Mouse (Mus musculus) ES-E14 (cell line): ENCODE measurements at regions not wholly inside any gene's neighbourhood (a gene's known extent, or its start where the extent isn't known, plus 50 kb on each side); places are given as distances from the start of the nearest gene placed in this dataset.

Experiments
- DNase-seq: peaks from one replicate; pipeline ENCODE4 v3.0.0-alpha.2; 2013; ENCODE audit warnings: low read depth, low spot score
- H3K27ac ChIP-seq: 2 replicates; pipeline ENCODE4 v1.5.1; 2012; ENCODE audit warnings: low read depth, mild to moderate bottlenecking, low read length, moderate library complexity, mixed read lengths; ENCODE audit not compliant: poor library complexity, insufficient read depth, severe bottlenecking
- H3K36me3 ChIP-seq: 2 replicates; pipeline ENCODE4 v1.6.1; 2012; ENCODE audit warnings: mild to moderate bottlenecking, low read length, moderate library complexity, mixed read lengths; ENCODE audit not compliant: control insufficient read depth, poor library complexity, insufficient read depth, severe bottlenecking
- H3K4me1 ChIP-seq, 2 experiments: fragments of 150-350 bp in 1 of 2; sonication (generic) in 1 of 2; 2 replicates each; pipeline ENCODE4 v1.6.1; 2012; ENCODE audit warnings: low read length in 2 of 2, mild to moderate bottlenecking in 1 of 2, mixed read lengths in 1 of 2; ENCODE audit not compliant: control insufficient read depth in 2 of 2, insufficient read depth in 2 of 2, poor library complexity in 1 of 2
- H3K4me3 ChIP-seq, 2 experiments: fragments of 150-350 bp in 1 of 2; sonication (generic) in 1 of 2; 2 replicates each; pipeline ENCODE4 v1.5.1; 2012; ENCODE audit warnings: low read length in 2 of 2, low read depth in 1 of 2, mild to moderate bottlenecking in 1 of 2, mixed read lengths in 1 of 2; ENCODE audit not compliant: insufficient read depth in 1 of 2, poor library complexity in 1 of 2, severe bottlenecking in 1 of 2
- H3K9ac ChIP-seq: 2 replicates; pipeline ENCODE4 v1.6.1; 2012; ENCODE audit warnings: low read depth, mild to moderate bottlenecking, low read length, mixed read lengths; ENCODE audit not compliant: poor library complexity, insufficient read depth, severe bottlenecking
- H3K9me3 ChIP-seq: fragments of 150-350 bp; sonication (generic); 2 replicates; pipeline ENCODE4 v1.6.1; 2012; ENCODE audit warnings: low read depth, mild to moderate bottlenecking, low read length; ENCODE audit not compliant: control insufficient read depth, insufficient read depth
- CHD2 ChIP-seq: IDR thresholded peaks from 2 replicates; pipeline ENCODE4 v1.6.1; 2014; ENCODE audit warnings: mild to moderate bottlenecking, low read depth, low read length, inconsistent platforms
- HCFC1 ChIP-seq: IDR thresholded peaks from 2 replicates; pipeline ENCODE4 v1.6.1; 2012; ENCODE audit warnings: low read length, inconsistent platforms, borderline replicate concordance; ENCODE audit not compliant: insufficient read depth
- MAFK ChIP-seq: IDR thresholded peaks from 2 replicates; pipeline ENCODE4 v1.6.1; 2014; ENCODE audit warnings: mild to moderate bottlenecking, low read depth, low read length, inconsistent platforms; ENCODE audit not compliant: insufficient read depth
- ZC3H11A ChIP-seq: IDR thresholded peaks from 2 replicates; pipeline ENCODE4 v1.6.1; 2012; ENCODE audit warnings: low read depth, mild to moderate bottlenecking, inconsistent platforms, low read length, borderline replicate concordance
- ZNF384 ChIP-seq: IDR thresholded peaks from 2 replicates; pipeline ENCODE4 v1.6.1; 2012; ENCODE audit warnings: low read depth, low read length, inconsistent platforms
- in situ Hi-C, 2 experiments: fragments of 600-800 bp; cut with MboI; formaldehyde crosslinking; loops; one replicate each; pipeline ENCODE4 v1.15.1; 2025; ENCODE audit warnings: low sequenced_read_pairs in 2 of 2, inconsistent platforms in 1 of 2; ENCODE audit not compliant: unreplicated experiment in 2 of 2

DNA sequence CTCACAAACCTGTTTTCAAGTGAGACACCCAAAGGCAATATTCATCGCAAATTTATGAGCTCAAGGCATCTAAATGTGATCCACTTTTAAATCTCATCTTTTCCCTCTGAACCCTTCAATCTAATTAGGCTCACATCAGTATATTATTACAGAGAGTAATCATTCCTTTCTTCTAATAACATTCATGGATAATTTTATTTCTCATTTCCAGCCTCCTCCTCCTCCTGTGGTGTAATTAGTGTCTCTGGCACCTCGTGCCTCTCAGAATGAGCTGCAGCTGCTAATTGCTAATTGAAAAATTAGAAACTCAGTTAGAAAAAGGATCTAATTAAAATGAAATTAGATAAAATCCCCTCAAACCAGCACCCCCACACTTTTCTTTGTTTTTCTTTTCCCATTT is 420.5 kb upstream of the Camk1g start:
- H3K9me3 ChIP-seq = no peaks in the 10 kb centered on the region
- H3K27ac ChIP-seq = no peak overlapping the region
- no peak overlapping the region for H3K9ac ChIP-seq
- no peak for DNase-seq
- H3K4me3 ChIP-seq = no peak overlapping the region
- H3K4me1 ChIP-seq = no peaks in the 10 kb centered on the region
- TF ChIP-seq MAFK = no peak
- TF ChIP-seq ZNF384 = no peak
- no peak for TF ChIP-seq HCFC1
- TF ChIP-seq CHD2 = no peak
- TF ChIP-seq ZC3H11A = no peak
- in situ Hi-C loops = no loop called here
- H3K36me3 ChIP-seq = no peaks in the 10 kb centered on the region

DNA sequence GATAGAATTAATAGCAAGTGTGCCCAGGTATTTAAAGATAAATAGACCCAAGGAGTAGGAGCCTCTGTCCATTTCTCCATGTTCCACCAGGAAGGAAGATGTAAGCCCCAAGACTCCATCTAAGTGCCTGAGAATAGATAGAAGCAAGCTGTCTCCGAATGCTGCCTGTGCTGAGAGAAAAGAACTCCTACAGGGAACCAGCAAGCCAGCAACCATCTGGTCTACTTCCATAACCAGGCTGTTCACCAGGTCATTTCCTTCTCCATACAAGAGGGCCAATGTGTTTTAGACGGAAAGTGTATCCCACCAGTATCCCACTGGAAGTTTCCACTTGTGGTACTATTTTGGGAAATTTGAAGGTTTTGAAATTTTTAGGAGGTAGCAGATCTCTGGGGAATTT is 418.4 kb upstream of the Camk1g start:
- Histone ChIP-seq H3K9ac (no peak overlapping the region), H3K4me3 (no peak overlapping the region), H3K36me3 (no peaks in the 10 kb centered on the region), H3K27ac (no peak overlapping the region), H3K9me3 (no peaks in the 10 kb centered on the region), H3K4me1 (no peaks in the 10 kb centered on the region)
- DNase-seq = no peak
- no peak for TF ChIP-seq ZC3H11A
- in situ Hi-C loops = no loop called here

DNA sequence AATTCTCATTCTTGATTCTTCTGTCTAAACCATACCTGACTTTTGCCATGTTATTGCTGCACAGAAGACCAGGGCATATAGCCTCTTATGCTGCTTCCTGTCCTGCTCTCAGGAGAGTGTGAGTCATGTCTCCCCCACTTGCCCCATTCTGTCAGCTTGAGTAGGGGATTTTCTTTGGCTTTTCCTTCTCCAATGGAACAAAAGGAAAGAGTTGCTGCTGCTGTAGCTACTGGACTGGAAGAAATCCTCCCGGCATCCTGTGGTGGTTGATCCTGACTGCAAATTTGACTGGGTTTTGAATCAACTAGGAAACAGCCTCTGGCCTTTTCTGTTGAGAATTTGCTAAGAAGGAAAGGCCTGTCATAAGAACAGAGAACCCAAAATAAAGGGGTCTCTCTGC is 417.3 kb upstream of the Camk1g start:
- Histone ChIP-seq H3K4me3 (no peak overlapping the region), H3K27ac (no peak overlapping the region), H3K36me3 (no peaks in the 10 kb centered on the region), H3K9ac (no peak overlapping the region), H3K4me1 (no peaks in the 10 kb centered on the region), H3K9me3 (no peaks in the 10 kb centered on the region)
- in situ Hi-C loops = no loop called here
- no peak for TF ChIP-seq ZC3H11A
- TF ChIP-seq MAFK = no peak
- no peak for TF ChIP-seq ZNF384
- no peak for TF ChIP-seq CHD2
- TF ChIP-seq HCFC1 = no peak
- no peak for DNase-seq

DNA sequence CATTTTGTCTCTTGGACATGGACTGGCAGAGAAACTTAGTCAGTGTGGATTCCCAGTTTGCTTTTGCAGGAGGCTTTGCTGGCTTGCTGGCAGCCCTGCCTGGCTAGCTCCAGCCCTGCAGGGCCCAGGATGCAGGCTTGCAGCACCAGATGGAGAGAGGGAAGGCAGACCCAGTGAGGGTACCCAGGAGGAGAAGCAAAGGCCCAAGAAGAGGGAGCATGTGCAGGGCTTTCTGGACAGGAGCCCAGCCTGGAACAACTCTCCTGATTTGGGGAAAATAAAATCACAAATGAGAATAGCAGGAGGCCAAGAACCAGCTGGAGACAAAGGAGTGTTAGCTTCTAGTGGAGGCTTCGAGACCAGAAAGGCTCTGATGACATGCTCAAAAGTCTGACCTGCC is 414.9 kb upstream of the Camk1g start:
- no peak for TF ChIP-seq CHD2
- TF ChIP-seq MAFK = no peak
- no peak for TF ChIP-seq ZNF384
- no peak for TF ChIP-seq HCFC1
- TF ChIP-seq ZC3H11A = no peak
- Histone ChIP-seq H3K9me3 (no peaks in the 10 kb centered on the region), H3K4me3 (no peak overlapping the region), H3K36me3 (no peaks in the 10 kb centered on the region), H3K4me1 (no peaks in the 10 kb centered on the region), H3K9ac (no peak overlapping the region), H3K27ac (no peak overlapping the region)
- DNase-seq = no peak
- in situ Hi-C loops = no loop called here

DNA sequence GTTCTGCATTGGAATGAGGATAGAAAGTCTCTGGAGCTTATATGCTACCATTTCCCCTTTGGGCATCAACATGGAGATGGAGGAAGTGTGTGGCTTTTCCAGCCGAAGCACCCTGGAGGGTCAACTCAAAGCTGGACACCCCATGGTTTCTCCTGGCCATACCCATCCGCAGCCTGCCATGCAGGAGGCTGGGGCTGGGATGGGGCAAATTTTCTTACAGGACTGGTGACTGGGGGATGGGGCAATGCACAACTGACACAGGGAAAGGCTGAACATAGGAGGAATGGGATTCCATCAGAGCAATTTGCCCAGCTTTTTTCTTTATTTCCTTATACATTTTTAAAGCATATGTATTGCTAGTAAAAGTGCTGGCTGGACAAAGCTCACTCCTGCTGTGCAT is 414.4 kb upstream of the Camk1g start:
- Histone ChIP-seq H3K4me3 (no peak overlapping the region), H3K4me1 (no peaks in the 10 kb centered on the region), H3K9ac (no peak overlapping the region), H3K9me3 (no peaks in the 10 kb centered on the region), H3K27ac (no peak overlapping the region), H3K36me3 (no peaks in the 10 kb centered on the region)
- DNase-seq = no peak
- in situ Hi-C loops = no loop called here
- TF ChIP-seq CHD2 (no peak), MAFK (no peak), ZC3H11A (no peak), HCFC1 (no peak), ZNF384 (no peak)
